Mouse (Mus musculus) stomach, postnatal 0 days (tissue): ENCODE results near the gene Loxl3.

Experiments
- CTCF ChIP-seq: IDR thresholded peaks from 2 replicates; pipeline ENCODE4 v1.5.1; 2016; ENCODE audit warnings: antibody characterized with exemption, low read depth, mild to moderate bottlenecking, moderate library complexity
- EP300 ChIP-seq: optimal IDR thresholded peaks from 2 replicates; pipeline ENCODE3; 2016; ENCODE audit warnings: antibody characterized with exemption

DNA sequence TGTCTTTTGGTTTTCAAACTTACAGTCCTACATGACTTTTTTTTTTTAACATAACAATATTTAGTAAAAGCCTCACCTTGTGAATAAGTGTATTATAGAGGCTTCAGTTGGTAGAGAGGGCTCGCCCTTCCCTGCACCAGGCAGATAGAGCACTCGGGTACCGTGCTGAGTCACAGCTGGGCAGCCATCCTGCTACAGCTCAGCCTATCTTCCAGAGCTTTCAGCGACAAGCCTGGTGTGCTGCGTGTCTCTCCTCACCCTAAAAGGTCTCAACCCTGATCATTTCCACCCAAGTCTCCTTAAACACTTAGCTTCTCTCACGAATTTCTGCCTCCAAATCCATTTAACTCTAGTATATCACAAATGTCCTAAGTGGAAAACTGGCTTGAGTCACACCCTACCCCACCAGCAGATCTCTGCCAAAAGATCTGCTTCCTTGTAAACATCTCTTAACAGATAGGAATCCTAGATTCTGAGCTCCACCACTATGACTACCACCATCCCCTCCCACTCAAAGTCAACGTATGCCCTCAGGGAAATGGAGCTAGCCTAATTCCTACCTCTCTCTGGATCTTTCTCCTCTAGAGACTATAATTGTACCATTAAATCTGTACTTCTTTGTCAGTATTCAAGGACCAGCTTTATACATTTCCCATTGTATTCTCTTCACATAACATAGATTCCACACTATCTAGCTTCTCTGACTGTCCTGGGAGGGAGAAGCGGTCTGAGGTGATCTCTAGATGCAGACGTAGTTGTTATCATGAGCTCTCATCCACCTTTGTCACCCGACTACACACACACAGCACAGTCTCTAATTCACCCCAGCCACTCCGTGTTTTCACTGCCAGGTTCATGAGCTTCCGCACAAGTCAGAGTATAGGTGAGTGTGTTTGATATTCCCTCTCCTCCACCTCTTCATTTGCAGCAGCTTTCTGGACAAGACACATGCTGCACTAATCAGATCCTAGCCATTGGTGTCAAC, 19.2 kb upstream of the Loxl3 start:
- TF ChIP-seq CTCF: no peak
- no peak for TF ChIP-seq EP300
